Mouse (Mus musculus) midbrain, embryonic 16.5 days (tissue): Measurements from ENCODE around the gene Tulp4. TPM values are rescaled to one million over a fixed set of nuclear protein-coding genes. Genes with fewer than 3 reads are reported as not detected.

Source experiments
- ATAC-seq: fragments of 200-750 bp; cut with Nextera tagmentation; 2 replicates; pipeline ENCODE4 v1.8.0; 2017; ENCODE audit warnings: moderate TSS enrichment
- H3K27ac ChIP-seq: fragments of 300-500 bp; sonication (generic); 2 replicates; pipeline ENCODE4 v1.5.1; 2014; ENCODE audit warnings: mild to moderate bottlenecking, low read length, mixed read lengths
- H3K27me3 ChIP-seq: fragments of 300-500 bp; sonication (generic); 2 replicates; pipeline ENCODE4 v1.6.1; 2014; ENCODE audit warnings: low read depth, low read length, mixed read lengths; ENCODE audit not compliant: control insufficient read depth, insufficient read depth
- H3K36me3 ChIP-seq: fragments of 300-500 bp; sonication (generic); 2 replicates; pipeline ENCODE4 v1.6.1; 2014; ENCODE audit warnings: mild to moderate bottlenecking, low read length, moderate library complexity, mixed read lengths; ENCODE audit not compliant: control insufficient read depth, insufficient read depth
- H3K4me1 ChIP-seq: fragments of 300-500 bp; sonication (generic); 2 replicates; pipeline ENCODE4 v1.6.1; 2014; ENCODE audit warnings: mild to moderate bottlenecking, low read length, mixed read lengths; ENCODE audit not compliant: control insufficient read depth, insufficient read depth
- H3K4me2 ChIP-seq: fragments of 300-500 bp; sonication (generic); 2 replicates; pipeline ENCODE4 v1.6.1; 2014; ENCODE audit warnings: mild to moderate bottlenecking, low read length, mixed read lengths
- H3K4me3 ChIP-seq: fragments of 300-500 bp; sonication (generic); 2 replicates; pipeline ENCODE4 v1.5.1; 2014; ENCODE audit warnings: low read depth, mild to moderate bottlenecking, low read length, moderate library complexity, mixed read lengths
- H3K9ac ChIP-seq: fragments of 300-500 bp; sonication (generic); 2 replicates; pipeline ENCODE4 v1.6.1; 2014; ENCODE audit warnings: low read depth, low read length, mixed read lengths
- H3K9me3 ChIP-seq: fragments of 300-500 bp; sonication (generic); replicated peaks from 2 replicates; pipeline ENCODE4 v1.6.1; 2014; ENCODE audit warnings: mild to moderate bottlenecking, low read length, mixed read lengths; ENCODE audit not compliant: control insufficient read depth, poor library complexity, severe bottlenecking
- WGBS: fragments of 180-500 bp; shearing (Covaris S2); extraction: QIAGEN DNeasy Blood & Tissue Kit; methylation state at CpG from one replicate; pipeline ENCODE4 v1.1.7; 2014; 5-methylcytosine and 5-hydroxymethylcytosine counted together
- polyA plus RNA-seq: library from polyadenylated mRNA; unstranded; fragments of >200 nt; fragmentation: Nextera tagmentation; extraction: Ambion mirVana; gene quantifications from 2 replicates; pipeline ENCODE4 v1.2.1, GENCODE M21; 2015

The Tulp4 gene
- polyA plus RNA-seq, 1 experiment from 2014 or later, result 115 TPM

DNA sequence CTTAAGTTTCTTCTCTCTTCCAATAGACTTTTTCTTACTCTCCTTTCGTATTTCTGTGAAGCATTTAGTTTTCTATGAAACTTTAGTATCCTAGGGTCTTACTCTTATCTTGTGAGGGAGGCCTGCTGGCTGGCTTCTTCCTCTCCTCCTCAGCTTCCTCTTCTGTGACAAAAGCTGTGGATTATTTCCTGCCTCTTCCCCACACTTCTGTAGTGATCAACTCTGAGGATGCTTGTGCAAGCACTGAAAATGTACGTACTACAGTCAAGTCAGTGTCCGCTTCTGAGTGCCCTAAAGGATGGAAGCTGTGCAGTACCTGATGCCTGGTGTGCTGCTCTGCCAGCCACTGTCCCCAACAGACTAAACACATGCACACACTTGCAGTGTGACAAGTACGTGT lies 80.4 kb downstream of the Tulp4 start:
- peaks cover 20% of the 10 kb centered on the region for H3K36me3 ChIP-seq
- 96% methylated on average over 4 of the region's 4 CpGs for WGBS
- H3K27ac ChIP-seq, result no peak overlapping the region
- H3K4me2 ChIP-seq, result no peak overlapping the region
- H3K4me3 ChIP-seq, result no peak overlapping the region
- H3K9me3 ChIP-seq, result no peaks in the 10 kb centered on the region
- ATAC-seq, result no peak
- no peak overlapping the region for H3K9ac ChIP-seq
- no peaks in the 10 kb centered on the region for H3K4me1 ChIP-seq
- H3K27me3 ChIP-seq, result no peaks in the 10 kb centered on the region

DNA sequence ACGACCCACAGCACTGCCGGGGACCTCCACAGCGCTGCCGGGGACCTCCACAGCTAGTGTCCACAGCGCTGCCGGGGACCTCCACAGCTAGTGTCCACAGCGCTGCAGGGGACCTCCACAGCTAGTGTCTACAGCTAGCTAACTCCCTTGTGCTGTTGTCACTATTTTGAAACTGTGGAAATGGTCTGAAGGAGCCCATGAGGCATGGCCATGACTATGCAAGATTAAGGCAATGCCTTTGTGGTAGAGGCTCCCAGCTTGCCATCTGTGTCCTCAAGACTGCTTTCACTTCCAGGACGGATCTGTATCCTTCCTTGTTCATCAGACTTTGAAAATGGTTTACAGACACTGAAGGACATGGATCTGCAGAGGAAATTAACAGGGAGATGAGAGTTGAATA lies 80.9 kb downstream of the Tulp4 start:
- no peak overlapping the region for H3K4me2 ChIP-seq
- H3K27ac ChIP-seq, result no peak overlapping the region
- H3K4me1 ChIP-seq, result no peaks in the 10 kb centered on the region
- H3K9ac ChIP-seq, result no peak overlapping the region
- H3K27me3 ChIP-seq, result no peaks in the 10 kb centered on the region
- ATAC-seq, result no peak
- WGBS, result 92% methylated on average over 8 of the region's 8 CpGs
- H3K36me3 ChIP-seq, result peaks cover 25% of the 10 kb centered on the region
- no peak overlapping the region for H3K4me3 ChIP-seq
- no peaks in the 10 kb centered on the region for H3K9me3 ChIP-seq

DNA sequence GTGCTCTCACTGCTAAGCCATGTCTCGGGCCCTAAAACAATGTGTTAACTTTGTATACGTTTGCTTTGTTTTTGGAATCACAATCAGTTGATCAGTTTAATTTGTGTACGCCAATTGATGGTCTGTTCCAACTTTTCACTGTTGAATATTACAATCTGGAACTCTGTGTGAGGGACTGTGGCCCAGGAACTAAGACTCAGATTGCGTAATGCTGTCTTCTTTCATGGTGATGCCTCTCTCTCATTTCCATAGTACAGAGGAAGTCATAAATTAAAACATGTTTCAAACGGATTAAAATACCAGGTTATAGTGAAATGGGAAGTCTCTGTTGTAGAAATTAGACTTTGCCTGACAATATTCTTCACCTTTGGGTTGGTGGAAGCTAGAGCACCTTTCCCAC lies 83.0 kb downstream of the Tulp4 start:
- no peak overlapping the region for H3K9ac ChIP-seq
- ATAC-seq, result no peak
- H3K36me3 ChIP-seq, result peaks cover 32% of the 10 kb centered on the region
- no peaks in the 10 kb centered on the region for H3K27me3 ChIP-seq
- no peak overlapping the region for H3K4me3 ChIP-seq
- H3K4me2 ChIP-seq, result no peak overlapping the region
- no peaks in the 10 kb centered on the region for H3K4me1 ChIP-seq
- no peaks in the 10 kb centered on the region for H3K9me3 ChIP-seq
- no peak overlapping the region for H3K27ac ChIP-seq
- 93% methylated on average over 5 of the region's 5 CpGs for WGBS

GRCm38 (mm10) chr17:6192275-6192674 lies 86.0 kb downstream of the Tulp4 start:
- Histone ChIP-seq H3K36me3 (peaks cover 19% of the 10 kb centered on the region), H3K9ac (no peak overlapping the region), H3K27ac (no peak overlapping the region), H3K4me3 (no peak overlapping the region), H3K4me1 (no peaks in the 10 kb centered on the region), H3K9me3 (no peaks in the 10 kb centered on the region), H3K27me3 (no peaks in the 10 kb centered on the region), H3K4me2 (no peak overlapping the region)
- 78% methylated on average over 6 of the region's 6 CpGs for WGBS
- no peak for ATAC-seq

- ATAC-seq, result no peak
- Histone ChIP-seq H3K4me3 (no peak overlapping the region), H3K27ac (no peak overlapping the region), H3K36me3 (peaks cover 22% of the 10 kb centered on the region; the same call in 1 of the 2 replicates), H3K4me2 (no peak overlapping the region), H3K4me1 (no peaks in the 10 kb centered on the region), H3K9ac (no peak overlapping the region), H3K27me3 (no peaks in the 10 kb centered on the region), H3K9me3 (no peaks in the 10 kb centered on the region)
- WGBS, result 92% methylated on average over 1 of the region's 1 CpGs
Observed at GRCm38 (mm10) chr17:6195390-6195789, 89.2 kb downstream of the Tulp4 start.

DNA sequence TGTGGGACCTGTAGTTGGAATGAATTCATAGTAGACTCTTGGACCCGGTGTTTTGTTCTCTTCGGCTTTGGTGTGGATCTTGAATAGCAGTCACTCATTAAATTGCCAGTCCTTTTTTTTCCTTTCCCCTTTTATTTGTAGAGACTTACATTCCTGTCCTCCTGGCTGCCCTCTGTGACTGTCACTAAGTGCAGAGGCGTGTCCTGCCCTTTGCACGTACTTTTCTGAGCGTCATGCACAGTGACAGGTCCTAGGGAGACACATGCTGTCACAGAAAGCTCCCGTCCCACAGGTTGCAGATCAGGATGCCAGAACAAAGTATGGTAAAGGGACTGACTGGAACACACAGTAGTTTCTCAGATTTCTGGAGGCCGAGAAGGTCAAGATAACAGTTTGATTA lies 91.3 kb downstream of the Tulp4 start:
- no peak overlapping the region for H3K27ac ChIP-seq
- H3K36me3 ChIP-seq, result peaks cover 20% of the 10 kb centered on the region
- H3K4me1 ChIP-seq, result no peaks in the 10 kb centered on the region
- H3K9ac ChIP-seq, result no peak overlapping the region
- no peaks in the 10 kb centered on the region for H3K27me3 ChIP-seq
- WGBS, result 72% methylated on average over 7 of the region's 7 CpGs
- ATAC-seq, result no peak
- no peak overlapping the region for H3K4me3 ChIP-seq
- H3K4me2 ChIP-seq, result no peak overlapping the region
- H3K9me3 ChIP-seq, result no peaks in the 10 kb centered on the region

GRCm38 (mm10) chr17:6198670-6199069 lies 92.4 kb downstream of the Tulp4 start:
- H3K9me3 ChIP-seq, result no peaks in the 10 kb centered on the region
- no peak overlapping the region for H3K4me3 ChIP-seq
- no peak for ATAC-seq
- H3K4me2 ChIP-seq, result no peak overlapping the region
- H3K36me3 ChIP-seq, result peaks cover 18% of the 10 kb centered on the region
- no peak overlapping the region for H3K27ac ChIP-seq
- H3K4me1 ChIP-seq, result no peaks in the 10 kb centered on the region
- 91% methylated on average over 6 of the region's 6 CpGs for WGBS
- H3K27me3 ChIP-seq, result no peaks in the 10 kb centered on the region
- H3K9ac ChIP-seq, result no peak overlapping the region

GRCm38 (mm10) chr17:6199166-6199565 lies 92.9 kb downstream of the Tulp4 start:
- Histone ChIP-seq H3K4me1 (no peaks in the 10 kb centered on the region), H3K36me3 (peaks cover 16% of the 10 kb centered on the region), H3K9ac (no peak overlapping the region), H3K27me3 (no peaks in the 10 kb centered on the region), H3K9me3 (no peaks in the 10 kb centered on the region), H3K4me3 (no peak overlapping the region), H3K4me2 (no peak overlapping the region), H3K27ac (no peak overlapping the region)
- ATAC-seq, result no peak
- 68% methylated on average over 4 of the region's 4 CpGs for WGBS

DNA sequence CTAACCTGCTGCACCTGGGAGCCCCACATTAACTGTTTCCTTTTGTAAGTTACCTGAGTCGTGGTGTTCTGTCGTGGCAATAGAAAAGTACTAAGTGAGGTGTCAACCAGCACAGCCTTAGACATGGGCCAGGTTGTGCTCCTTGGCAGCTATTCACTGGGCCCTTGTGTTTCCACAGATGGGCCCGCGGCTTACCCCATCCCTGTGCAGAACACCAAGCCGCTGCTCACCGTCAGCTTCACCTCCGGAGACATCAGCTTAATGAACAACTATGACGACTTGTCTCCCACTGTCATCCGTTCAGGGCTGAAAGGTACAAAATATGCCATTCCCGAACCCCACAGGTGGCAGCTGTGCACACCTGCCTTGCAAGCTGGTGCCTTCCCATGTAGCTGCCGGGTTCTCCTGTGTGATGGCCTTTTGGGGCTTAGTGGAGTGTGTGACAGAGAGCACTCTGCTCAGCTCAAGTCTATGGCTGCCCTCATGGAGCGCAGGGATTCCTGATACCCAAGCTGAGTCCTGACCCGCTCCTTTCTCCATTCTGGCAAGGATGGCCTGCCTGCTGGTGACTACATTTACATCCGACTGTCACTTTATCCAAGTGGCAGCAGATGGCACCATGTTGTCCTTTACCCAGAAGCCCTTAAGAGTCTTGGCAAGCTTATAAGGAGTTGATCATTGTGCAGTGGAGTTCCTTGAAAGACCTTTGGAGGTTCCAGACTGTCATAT lies 95.4 kb downstream of the Tulp4 start:
- H3K9ac ChIP-seq, result no peak overlapping the region
- no peaks in the 10 kb centered on the region for H3K9me3 ChIP-seq
- WGBS, result 90% methylated on average over 14 of the region's 14 CpGs
- no peaks in the 10 kb centered on the region for H3K4me1 ChIP-seq
- no peak for ATAC-seq
- no peak overlapping the region for H3K4me2 ChIP-seq
- H3K36me3 ChIP-seq, result peaks cover 16% of the 10 kb centered on the region
- H3K4me3 ChIP-seq, result no peak overlapping the region
- no peak overlapping the region for H3K27ac ChIP-seq
- no peaks in the 10 kb centered on the region for H3K27me3 ChIP-seq
